Mouse (Mus musculus): ENCODE measurements around the gene Esyt1. TPM values are rescaled to one million over a fixed set of nuclear protein-coding genes. Genes with fewer than 3 reads are reported as not detected.

The Esyt1 gene
- polyA plus RNA-seq, 1 experiment from 2014 or later, result 10.9 TPM

Small RNAs within 50 kb of the gene (microRNA-seq; reads per million reads assigned to microRNA genes)
- gene Gm47275 (not detected), gene Mir6916 (not detected)

Other genes starting within 250 kb of the Esyt1 start
- 0.22 TPM in 1 of 2 replicates, not detected in the other for gene Il23a, start 227.1 kb downstream of the Esyt1 start, polyA plus RNA-seq (2014; fragmentation: Nextera tagmentation; extraction: Ambion mirVana)
- 18.5 and 23.0 TPM in 2 replicates for gene Pan2, start 222.5 kb downstream of the Esyt1 start, polyA plus RNA-seq (2014; fragmentation: Nextera tagmentation; extraction: Ambion mirVana)
- gene Cnpy2, start 203.4 kb downstream of the Esyt1 start, polyA plus RNA-seq (2014; fragmentation: Nextera tagmentation; extraction: Ambion mirVana), result 193 and 194 TPM in 2 replicates
- gene Cs, start 188.1 kb downstream of the Esyt1 start, polyA plus RNA-seq (2014; fragmentation: Nextera tagmentation; extraction: Ambion mirVana), result 221 and 247 TPM in 2 replicates
- gene Coq10a, start 156.9 kb downstream of the Esyt1 start, polyA plus RNA-seq (2014; fragmentation: Nextera tagmentation; extraction: Ambion mirVana), result 50.5 and 53.0 TPM in 2 replicates
- 13.3 and 14.1 TPM in 2 replicates for gene Ankrd52, start 148.8 kb downstream of the Esyt1 start, polyA plus RNA-seq (2014; fragmentation: Nextera tagmentation; extraction: Ambion mirVana)
- gene Slc39a5, start 124.6 kb downstream of the Esyt1 start, polyA plus RNA-seq (2014; fragmentation: Nextera tagmentation; extraction: Ambion mirVana), result not detected in 2 replicates
- 142 and 144 TPM in 2 replicates for gene Nabp2, start 114.4 kb downstream of the Esyt1 start, polyA plus RNA-seq (2014; fragmentation: Nextera tagmentation; extraction: Ambion mirVana)
- gene Rnf41, start 114.2 kb downstream of the Esyt1 start, polyA plus RNA-seq (2014; fragmentation: Nextera tagmentation; extraction: Ambion mirVana), result 80.3 and 96.2 TPM in 2 replicates
- 172 and 229 TPM in 2 replicates for gene Smarcc2, start 66.6 kb downstream of the Esyt1 start, polyA plus RNA-seq (2014; fragmentation: Nextera tagmentation; extraction: Ambion mirVana)
- gene Myl6, start 31.7 kb downstream of the Esyt1 start, polyA plus RNA-seq (2014; fragmentation: Nextera tagmentation; extraction: Ambion mirVana), result 750 and 787 TPM in 2 replicates
- gene Myl6b, start 27.2 kb downstream of the Esyt1 start, polyA plus RNA-seq (2014; fragmentation: Nextera tagmentation; extraction: Ambion mirVana), result 5.3 and 6.8 TPM in 2 replicates
- 17.6 and 19.6 TPM in 2 replicates for gene Zc3h10, start 21.9 kb upstream of the Esyt1 start, polyA plus RNA-seq (2014; fragmentation: Nextera tagmentation; extraction: Ambion mirVana)
- gene Rpl41, start 23.4 kb upstream of the Esyt1 start, polyA plus RNA-seq (2014; fragmentation: Nextera tagmentation; extraction: Ambion mirVana), result 2,375 and 2,760 TPM in 2 replicates
- 122 and 142 TPM in 2 replicates for gene Pa2g4, start 40.1 kb upstream of the Esyt1 start, polyA plus RNA-seq (2014; fragmentation: Nextera tagmentation; extraction: Ambion mirVana)
- 0.26 and 0.47 TPM in 2 replicates for gene Erbb3, start 63.8 kb upstream of the Esyt1 start, polyA plus RNA-seq (2014; fragmentation: Nextera tagmentation; extraction: Ambion mirVana)
- 529 and 586 TPM in 2 replicates for gene Rps26, start 100.9 kb upstream of the Esyt1 start, polyA plus RNA-seq (2014; fragmentation: Nextera tagmentation; extraction: Ambion mirVana)
- gene Ikzf4, start 120.1 kb upstream of the Esyt1 start, polyA plus RNA-seq (2014; fragmentation: Nextera tagmentation; extraction: Ambion mirVana), result 21.2 and 23.6 TPM in 2 replicates
- 10.3 and 10.4 TPM in 2 replicates for gene Suox, start 148.2 kb upstream of the Esyt1 start, polyA plus RNA-seq (2014; fragmentation: Nextera tagmentation; extraction: Ambion mirVana)
- 80.4 and 100 TPM in 2 replicates for gene Rab5b, start 170.4 kb upstream of the Esyt1 start, polyA plus RNA-seq (2014; fragmentation: Nextera tagmentation; extraction: Ambion mirVana)
- 0.22 and 0.38 TPM in 2 replicates for gene Pmel, start 178.3 kb upstream of the Esyt1 start, polyA plus RNA-seq (2014; fragmentation: Nextera tagmentation; extraction: Ambion mirVana)
- gene Cdk2, start 179.2 kb upstream of the Esyt1 start, polyA plus RNA-seq (2014; fragmentation: Nextera tagmentation; extraction: Ambion mirVana), result 13.2 and 24.2 TPM in 2 replicates
- 5.7 and 6.2 TPM in 2 replicates for gene Dgka, start 219.0 kb upstream of the Esyt1 start, polyA plus RNA-seq (2014; fragmentation: Nextera tagmentation; extraction: Ambion mirVana)
- 46.7 and 60.0 TPM in 2 replicates for gene Pym1, start 222.0 kb upstream of the Esyt1 start, polyA plus RNA-seq (2014; fragmentation: Nextera tagmentation; extraction: Ambion mirVana)